Mouse (Mus musculus): ENCODE data around the gene Ddx54.
A peak's percentile ranks its signal among the peaks of the same experiment; 100 is the strongest.

Gene Ddx54

GRCm38 (mm10) chr5:120582002-120582401, 30.5 kb upstream of the Ddx54 start:
- no peak for DNase-seq (ENCODE audit: low spot score in 2 of 2)

DNA sequence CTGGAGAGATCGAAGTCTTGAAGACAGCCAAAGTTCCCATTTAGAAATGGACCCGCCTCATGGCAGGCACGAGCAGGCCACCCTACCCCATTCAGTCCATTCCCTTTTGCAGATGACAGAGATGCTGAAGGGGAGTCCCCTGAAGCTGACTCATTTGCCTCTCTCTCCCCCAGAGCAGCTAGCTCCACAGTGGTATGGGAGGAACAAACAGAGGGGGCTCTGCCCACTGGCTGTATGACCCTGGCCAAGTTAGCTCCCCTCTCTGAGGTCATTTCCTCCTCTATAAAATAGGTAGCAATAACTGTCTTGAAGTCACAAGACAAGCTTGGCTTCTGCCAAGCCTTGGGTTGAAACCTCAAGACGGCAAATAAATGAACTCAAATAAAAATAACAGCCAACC, 29.0 kb upstream of the Ddx54 start:
- peak in 1 of 2 experiments; percentile 55 for DNase-seq (ENCODE audit: low spot score in 2 of 2)

GRCm38 (mm10) chr5:120584968-120585367, 27.6 kb upstream of the Ddx54 start:
- no peak for DNase-seq (ENCODE audit: low spot score in 2 of 2)

DNA sequence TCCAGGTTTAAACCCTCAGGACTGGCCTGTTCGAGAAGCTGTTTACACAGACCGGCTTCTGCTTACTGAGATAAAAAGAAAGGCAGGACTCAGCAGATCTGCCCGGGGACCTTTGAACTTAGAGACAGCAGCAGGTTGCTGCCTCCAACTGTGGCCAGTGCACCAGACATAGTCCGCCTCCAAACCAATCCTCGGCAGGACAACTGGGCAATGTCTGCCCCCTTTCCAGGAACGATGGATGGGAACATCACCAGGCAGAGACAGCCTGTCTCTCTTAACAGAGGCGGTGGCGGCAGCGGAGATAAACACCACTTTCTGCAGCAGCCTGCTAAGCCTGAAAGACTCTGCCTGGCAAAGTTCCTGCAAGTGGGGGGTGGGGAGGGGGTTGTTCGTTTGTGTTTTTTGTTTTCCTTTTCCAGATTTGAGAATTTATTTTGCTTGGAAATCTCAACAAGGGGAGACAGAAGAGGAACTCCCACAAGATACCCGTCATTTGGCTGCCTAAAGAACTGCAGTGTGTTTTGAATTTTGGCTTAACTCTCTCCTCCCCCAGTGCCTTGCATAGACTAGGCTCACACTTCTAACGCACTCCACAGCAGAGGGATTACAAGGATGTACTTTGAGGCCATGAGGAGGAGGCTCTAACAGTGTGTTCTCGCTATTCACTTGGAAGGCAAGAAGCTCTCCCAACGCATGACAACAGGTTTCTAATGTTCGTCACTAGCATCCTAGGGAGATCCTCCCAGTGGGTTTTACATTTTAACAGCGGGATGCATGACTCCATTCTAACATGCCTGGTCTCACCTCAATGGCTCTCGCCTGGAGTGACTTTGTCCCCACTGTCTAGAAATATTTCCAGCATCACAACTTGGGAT, 25.6 kb upstream of the Ddx54 start:
- no peak for DNase-seq (ENCODE audit: low spot score in 2 of 2)

DNA sequence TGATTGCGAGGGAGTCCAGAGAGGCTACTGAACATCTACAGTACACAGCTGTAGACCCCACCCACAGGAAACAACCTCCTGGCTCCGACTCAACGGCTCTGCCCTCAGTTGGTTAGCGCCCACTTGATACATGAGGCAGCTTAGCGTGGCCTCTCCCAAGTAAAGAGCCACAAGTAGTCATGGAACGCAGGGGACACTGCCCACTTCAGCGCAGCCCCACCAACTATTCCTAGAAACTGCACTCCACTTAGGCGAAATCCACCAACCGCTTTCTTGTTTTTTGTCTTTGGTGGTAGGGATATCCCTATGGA, 25.0 kb upstream of the Ddx54 start:
- DNase-seq (ENCODE audit: low spot score in 2 of 2): no peak

- no peak for DNase-seq (ENCODE audit: low spot score in 2 of 2)
Observed at GRCm38 (mm10) chr5:120587940-120588568, 24.5 kb upstream of the Ddx54 start.

- DNase-seq (ENCODE audit: low spot score in 2 of 2): peak; percentile 98
Observed at GRCm38 (mm10) chr5:120588569-120589094, 23.9 kb upstream of the Ddx54 start, which contains the start of the genes Tpcn1 and Iqcd. Tpcn1 (minus strand) TSS chr5:120588673. Iqcd (plus strand) TSS chr5:120589016.

- DNase-seq (ENCODE audit: low spot score in 2 of 2): peak; percentile 51 to 60
Observed at GRCm38 (mm10) chr5:120590356-120591010, 22.1 kb upstream of the Ddx54 start.

- peak in 1 of 2 experiments; percentile 44 for DNase-seq (ENCODE audit: low spot score in 2 of 2)
Observed at GRCm38 (mm10) chr5:120592141-120592540, 20.4 kb upstream of the Ddx54 start.

DNA sequence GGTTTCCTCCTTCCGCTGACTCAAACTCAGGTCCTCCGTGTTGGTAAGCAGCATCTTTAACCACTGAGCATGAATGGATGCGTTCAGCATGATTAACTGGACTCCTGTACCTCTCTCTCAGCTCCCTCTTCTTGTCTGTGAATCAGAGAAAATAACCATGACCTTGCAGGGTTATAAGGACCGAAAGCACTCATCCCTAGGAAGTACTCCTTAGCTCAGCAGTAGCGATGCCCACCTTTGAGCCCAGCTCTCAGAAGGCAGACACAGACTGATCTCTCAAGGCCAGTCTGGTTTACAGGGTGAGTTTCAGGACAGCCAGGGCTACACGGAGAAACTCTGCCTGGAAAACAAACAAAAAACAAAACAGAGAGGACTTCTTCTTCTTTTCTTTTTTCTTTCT, 18.1 kb upstream of the Ddx54 start:
- DNase-seq (ENCODE audit: low spot score in 2 of 2): no peak

GRCm38 (mm10) chr5:120599625-120600024, 12.9 kb upstream of the Ddx54 start:
- no peak for DNase-seq (ENCODE audit: low spot score in 2 of 2)

DNA sequence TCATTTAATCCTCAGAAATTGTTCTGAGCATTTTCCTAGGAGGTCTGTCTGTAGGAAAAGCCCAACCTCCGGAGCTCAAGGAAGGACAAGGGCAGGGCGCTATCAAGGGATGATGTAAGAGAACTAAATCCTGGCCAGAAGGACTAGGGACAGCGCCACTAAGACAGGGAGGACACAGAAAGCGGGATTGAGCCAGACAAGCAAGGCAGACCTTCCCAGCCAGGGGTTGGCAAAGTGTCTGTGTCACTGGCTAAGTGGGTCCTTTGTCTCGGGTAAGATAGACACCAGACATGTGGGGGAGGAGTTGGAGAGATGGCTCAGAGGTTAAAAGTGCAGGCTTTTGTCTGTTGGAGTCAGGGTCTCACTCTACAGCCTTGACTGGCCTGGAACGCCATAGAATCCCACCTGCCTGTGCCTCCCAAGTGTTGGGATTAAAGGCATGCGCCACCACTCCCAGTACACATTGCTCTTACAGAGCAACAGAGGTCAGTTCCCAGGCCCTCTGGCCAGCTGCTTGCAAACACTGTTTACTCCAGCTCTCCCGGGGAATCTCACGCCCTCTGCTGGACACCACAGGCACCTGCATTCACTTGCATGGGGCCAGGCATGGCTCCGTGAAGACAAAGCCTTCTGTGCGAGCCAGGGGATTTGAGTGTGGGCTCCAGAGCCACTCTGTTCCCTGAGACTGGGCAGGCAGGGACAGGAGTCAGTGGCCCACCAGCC, 11.4 kb upstream of the Ddx54 start:
- no peak for DNase-seq (ENCODE audit: low spot score in 2 of 2)

DNA sequence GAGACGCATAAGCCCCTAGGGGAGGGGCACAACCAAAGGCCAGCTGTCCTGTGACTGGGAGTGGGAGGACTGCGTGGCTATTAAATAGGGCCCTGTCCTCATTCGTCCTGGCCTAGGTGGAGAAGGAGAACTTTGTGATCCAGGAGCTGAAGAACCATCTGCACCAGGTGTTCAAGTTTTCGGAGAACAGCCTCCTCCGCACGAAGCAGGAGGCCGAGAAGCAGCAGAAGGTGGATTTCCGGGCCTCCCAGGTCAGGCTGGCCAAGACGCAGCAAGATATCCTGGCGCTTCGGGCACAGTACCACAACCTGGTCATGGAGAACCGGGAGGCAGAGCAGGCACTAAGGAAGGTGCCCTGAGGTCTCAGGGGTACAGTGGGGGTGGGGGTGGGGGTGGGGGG, 10.3 kb upstream of the Ddx54 start:
- DNase-seq (ENCODE audit: low spot score in 2 of 2): no peak

GRCm38 (mm10) chr5:120603515-120603914, 9.0 kb upstream of the Ddx54 start:
- no peak for DNase-seq (ENCODE audit: low spot score in 2 of 2)

GRCm38 (mm10) chr5:120604839-120605238, 7.7 kb upstream of the Ddx54 start:
- DNase-seq (ENCODE audit: low spot score in 2 of 2): peak; percentile 60 to 84

DNA sequence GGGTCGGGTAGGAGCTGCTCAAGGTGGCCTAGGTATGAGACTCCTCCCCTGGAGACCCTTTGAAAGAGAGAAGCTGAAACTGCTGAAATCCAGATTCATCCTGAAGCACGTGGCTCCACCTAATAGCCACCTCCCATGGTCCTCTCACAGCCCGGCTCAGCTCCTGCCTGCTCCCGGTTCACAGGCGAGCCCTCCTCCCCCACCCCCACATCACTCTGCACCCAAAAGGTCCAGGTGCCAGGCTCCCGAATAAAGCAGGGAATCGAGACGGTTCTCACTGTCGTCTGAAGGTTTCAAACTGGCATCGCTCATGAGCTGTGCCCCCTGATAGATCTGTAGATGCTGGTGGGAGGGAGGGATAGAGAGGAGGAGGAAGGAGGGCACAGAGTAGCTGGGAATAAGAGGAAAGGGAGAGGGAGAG, 7.3 kb upstream of the Ddx54 start:
- no peak for DNase-seq (ENCODE audit: low spot score in 2 of 2)

- DNase-seq (ENCODE audit: low spot score in 2 of 2): peak; percentile 70 to 83
Observed at GRCm38 (mm10) chr5:120605688-120606087, 6.9 kb upstream of the Ddx54 start.

GRCm38 (mm10) chr5:120606590-120607200, 5.8 kb upstream of the Ddx54 start:
- no peak for DNase-seq (ENCODE audit: low spot score in 2 of 2)

GRCm38 (mm10) chr5:120607335-120607734, 5.2 kb upstream of the Ddx54 start:
- no peak for DNase-seq (ENCODE audit: low spot score in 2 of 2)

GRCm38 (mm10) chr5:120609246-120609775, 3.2 kb upstream of the Ddx54 start:
- no peak for DNase-seq (ENCODE audit: low spot score in 2 of 2)

GRCm38 (mm10) chr5:120610906-120611305, 1.6 kb upstream of the Ddx54 start:
- DNase-seq (ENCODE audit: low spot score in 2 of 2): no peak

All from natural killer cell, adult 2 months (primary cell).